Mouse (Mus musculus): ENCODE data around the gene Setd1a.

GRCm38 (mm10) chr7:127730170-127730569, 46.3 kb upstream of the Setd1a start:
- TF ChIP-seq CTCF (IDR thresholded peaks at IDR 0.05; ENCODE audit: borderline replicate concordance, control insufficient read depth, extremely low read depth, insufficient read depth, low read length, poor library complexity) (no peak), POLR2A (IDR thresholded peaks at IDR 0.05; ENCODE audit: control insufficient read depth, extremely low read depth, insufficient read depth, low read length, poor library complexity) (no peak)

Data from thymus, adult 2 months (tissue).